Mouse (Mus musculus): ENCODE measurements around the gene Ccdc28b. TPM values are rescaled to one million over a fixed set of nuclear protein-coding genes. Genes with fewer than 3 reads are reported as not detected.

The Ccdc28b gene
- polyA plus RNA-seq, 1 experiment: 89.1 TPM

GRCm38 (mm10) chr4:129625496-129625895 is 1.7 kb upstream of the Ccdc28b start:
- TF ChIP-seq CTCF (IDR thresholded peaks at IDR 0.05; ENCODE audit: extremely low read depth, insufficient read depth, low read length): no peak
- TF ChIP-seq POLR2A (IDR thresholded peaks at IDR 0.05; ENCODE audit: extremely low read depth, insufficient read depth, low read length): no peak
- Histone ChIP-seq H3K4me1 (ENCODE audit: control insufficient read depth, insufficient read depth, low read length) (peaks cover 14% of the 10 kb centered on the region), H3K27ac (ENCODE audit: insufficient read depth, low read length) (peak overlapping the region; percentile 54; the same call in 1 of the 2 replicates), H3K4me3 (ENCODE audit: insufficient read depth, low read length) (no peak overlapping the region; the same call in 1 of the 2 replicates)

GRCm38 (mm10) chr4:129625029-129625370 is 1.3 kb upstream of the Ccdc28b start:
- peak overlapping the region; percentile 54 for H3K27ac ChIP-seq (ENCODE audit: insufficient read depth, low read length)
- TF ChIP-seq CTCF (IDR thresholded peaks at IDR 0.05; ENCODE audit: extremely low read depth, insufficient read depth, low read length) (no peak), POLR2A (IDR thresholded peaks at IDR 0.05; ENCODE audit: extremely low read depth, insufficient read depth, low read length) (peak; percentile 45; the same call in 1 of the 2 replicates)
- peak overlapping the region; percentile 69 for H3K4me3 ChIP-seq (ENCODE audit: insufficient read depth, low read length)
- peaks cover 14% of the 10 kb centered on the region for H3K4me1 ChIP-seq (ENCODE audit: control insufficient read depth, insufficient read depth, low read length)

GRCm38 (mm10) chr4:129624281-129625028 is 708 bp upstream of the Ccdc28b start:
- peaks cover 14% of the 10 kb centered on the region for H3K4me1 ChIP-seq (ENCODE audit: control insufficient read depth, insufficient read depth, low read length)
- TF ChIP-seq CTCF (IDR thresholded peaks at IDR 0.05; ENCODE audit: extremely low read depth, insufficient read depth, low read length) (no peak), POLR2A (IDR thresholded peaks at IDR 0.05; ENCODE audit: extremely low read depth, insufficient read depth, low read length) (peak; percentile 96)
- peak overlapping the region; percentile 89 for H3K27ac ChIP-seq (ENCODE audit: insufficient read depth, low read length)
- H3K4me3 ChIP-seq (ENCODE audit: insufficient read depth, low read length): peak overlapping the region; percentile 69

GRCm38 (mm10) chr4:129622803-129623535 is 778 bp downstream of the Ccdc28b start:
- no peak for TF ChIP-seq CTCF (IDR thresholded peaks at IDR 0.05; ENCODE audit: extremely low read depth, insufficient read depth, low read length)
- no peak for TF ChIP-seq POLR2A (IDR thresholded peaks at IDR 0.05; ENCODE audit: extremely low read depth, insufficient read depth, low read length)
- H3K4me1 ChIP-seq (ENCODE audit: control insufficient read depth, insufficient read depth, low read length): peaks cover 14% of the 10 kb centered on the region
- H3K27ac ChIP-seq (ENCODE audit: insufficient read depth, low read length): peak overlapping the region; percentile 65
- peak overlapping the region; percentile 69 for H3K4me3 ChIP-seq (ENCODE audit: insufficient read depth, low read length)

- peaks cover 14% of the 10 kb centered on the region for H3K4me1 ChIP-seq (ENCODE audit: control insufficient read depth, insufficient read depth, low read length)
- no peak for TF ChIP-seq POLR2A (IDR thresholded peaks at IDR 0.05; ENCODE audit: extremely low read depth, insufficient read depth, low read length)
- no peak for TF ChIP-seq CTCF (IDR thresholded peaks at IDR 0.05; ENCODE audit: extremely low read depth, insufficient read depth, low read length)
- H3K27ac ChIP-seq (ENCODE audit: insufficient read depth, low read length): peak overlapping the region; percentile 65
- H3K4me3 ChIP-seq (ENCODE audit: insufficient read depth, low read length): peak overlapping the region; percentile 69
Observed at GRCm38 (mm10) chr4:129622120-129622802, 1.5 kb downstream of the Ccdc28b start.

GRCm38 (mm10) chr4:129621283-129621841 is 2.4 kb downstream of the Ccdc28b start:
- H3K4me1 ChIP-seq (ENCODE audit: control insufficient read depth, insufficient read depth, low read length): peaks cover 14% of the 10 kb centered on the region
- peak overlapping the region; percentile 17; the same call in 1 of the 2 replicates for H3K27ac ChIP-seq (ENCODE audit: insufficient read depth, low read length)
- no peak for TF ChIP-seq CTCF (IDR thresholded peaks at IDR 0.05; ENCODE audit: extremely low read depth, insufficient read depth, low read length)
- no peak for TF ChIP-seq POLR2A (IDR thresholded peaks at IDR 0.05; ENCODE audit: extremely low read depth, insufficient read depth, low read length)
- peak overlapping the region; percentile 15 for H3K4me3 ChIP-seq (ENCODE audit: insufficient read depth, low read length)

GRCm38 (mm10) chr4:129620419-129621282 is 3.1 kb downstream of the Ccdc28b start:
- Histone ChIP-seq H3K27ac (ENCODE audit: insufficient read depth, low read length) (peak overlapping the region; percentile 16; the same call in 1 of the 2 replicates), H3K4me3 (ENCODE audit: insufficient read depth, low read length) (peak overlapping the region; percentile 15), H3K4me1 (ENCODE audit: control insufficient read depth, insufficient read depth, low read length) (peaks cover 14% of the 10 kb centered on the region)
- TF ChIP-seq CTCF (IDR thresholded peaks at IDR 0.05; ENCODE audit: extremely low read depth, insufficient read depth, low read length): no peak
- no peak for TF ChIP-seq POLR2A (IDR thresholded peaks at IDR 0.05; ENCODE audit: extremely low read depth, insufficient read depth, low read length)

- Histone ChIP-seq H3K4me3 (ENCODE audit: insufficient read depth, low read length) (peak within 1 kb of the TSS; percentile 62), H3K27ac (ENCODE audit: insufficient read depth, low read length) (peak within 1 kb of the TSS; percentile 76), H3K4me1 (ENCODE audit: control insufficient read depth, insufficient read depth, low read length) (peaks cover 8% of the 10 kb centered on the region)
- TF ChIP-seq CTCF (IDR thresholded peaks at IDR 0.05; ENCODE audit: extremely low read depth, insufficient read depth, low read length): no peak
- peak; percentile 99 for TF ChIP-seq POLR2A (IDR thresholded peaks at IDR 0.05; ENCODE audit: extremely low read depth, insufficient read depth, low read length)
Observed at GRCm38 (mm10) chr4:129618786-129619691, 4.7 kb downstream of the Ccdc28b start, which contains the start of gene Iqcc. Gene Iqcc (minus strand): TSS chr4:129619099.

All from cortical plate, adult 2 months (tissue).